Mouse (Mus musculus) cerebellum, adult 2 months (tissue): ENCODE measurements at regions not wholly inside any gene's neighbourhood (a gene's known extent, or its start where the extent isn't known, plus 50 kb on each side); places are given as distances from the start of the nearest gene placed in this dataset.

ENCODE experiments used
- CTCF ChIP-seq: fragments of 200-500 bp; IDR thresholded peaks from 2 replicates; pipeline ENCODE4 v1.5.1; 2011; ENCODE audit warnings: low read depth, mild to moderate bottlenecking, control low read depth, low read length, moderate library complexity, borderline replicate concordance; ENCODE audit not compliant: insufficient read depth
- POLR2A ChIP-seq: fragments of 200-500 bp; IDR thresholded peaks from 2 replicates; pipeline ENCODE4 v1.6.1; 2011; ENCODE audit warnings: low read length, control low read depth, borderline replicate concordance; ENCODE audit not compliant: insufficient read depth

GRCm38 (mm10) chr7:125190067-125190466, 254.4 kb upstream of the Kdm8 start:
- no peak for TF ChIP-seq POLR2A
- no peak for TF ChIP-seq CTCF
